Mouse (Mus musculus) mature B cell (primary cell): Measurements from ENCODE around the gene Gm4884.
"Not testable (repeated sequence)": the region's sequence is repeated elsewhere in the genome, so short reads cannot be mapped to it uniquely, and the experiment has no call there.

Experiments
- in situ Hi-C: fragments of 300-500 bp; cut with MboI; formaldehyde crosslinking; loops from 2 replicates; pipeline ENCODE4 v1.14.3; 2019

The Gm4884 gene

DNA sequence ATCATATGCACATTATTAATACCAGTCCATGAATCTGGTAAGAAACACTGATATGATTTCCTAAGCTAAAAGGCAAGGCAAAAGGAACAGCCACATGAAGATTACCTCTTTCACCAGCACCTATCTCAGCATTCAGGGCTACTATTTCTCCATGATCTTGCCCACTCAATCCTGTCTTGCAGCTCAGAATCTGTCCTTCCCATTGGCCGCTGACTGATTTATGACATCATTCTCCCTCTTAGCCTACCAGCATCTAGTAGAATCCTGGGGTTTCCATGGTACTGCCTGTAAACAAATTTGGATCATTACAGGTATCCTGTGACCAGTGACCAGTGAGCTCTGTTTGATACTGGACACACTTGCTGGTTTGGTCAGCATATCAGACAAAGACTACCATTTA, at the start of gene Gm4884:
Gm4884 (plus strand) TSS at position 301 of the 400 bp plus-strand sequence.
- in situ Hi-C loops = not testable (repeated sequence)

DNA sequence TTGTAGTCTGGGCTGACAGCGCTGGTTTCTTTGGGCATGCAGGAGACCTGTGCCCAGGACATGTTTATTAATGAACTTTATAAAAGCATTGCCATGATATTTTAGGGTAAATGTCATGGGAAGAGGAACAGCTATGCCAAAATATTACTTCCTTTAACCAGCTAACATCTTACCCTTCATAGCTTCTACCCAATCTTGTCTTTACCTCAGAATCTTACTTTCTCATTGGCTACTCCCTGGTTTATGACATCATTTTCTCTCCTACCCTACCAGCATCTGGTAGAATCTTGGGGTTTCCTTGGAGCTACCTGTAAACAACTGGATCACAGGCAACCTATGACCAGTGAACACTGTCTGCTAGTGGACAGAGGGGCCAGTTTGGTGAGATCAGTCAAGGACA, 45.3 kb upstream of the Gm4884 start, which contains the start of gene 4930433I11Rik:
4930433I11Rik (plus strand) TSS at position 301 of the 400 bp plus-strand sequence.
- in situ Hi-C loops = no loop called here

DNA sequence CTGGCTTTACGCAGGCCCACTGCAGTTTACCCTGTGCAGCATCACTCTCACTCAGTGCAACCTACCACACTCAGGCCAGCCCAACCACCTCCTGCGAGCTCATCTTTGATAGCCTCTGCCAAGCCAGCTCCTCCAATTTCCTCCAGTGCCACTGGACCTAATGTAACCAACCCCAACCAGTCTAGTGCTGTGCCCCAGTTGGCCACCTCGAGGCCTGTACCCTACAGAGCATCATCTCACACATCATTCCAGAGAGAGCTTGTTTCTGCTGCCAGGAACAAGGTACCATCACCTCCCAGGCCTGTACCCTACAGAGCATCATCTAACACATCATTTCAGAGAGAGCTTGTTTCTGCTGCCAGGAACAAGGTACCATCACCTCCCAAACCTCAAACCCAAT, 11.5 kb downstream of the Gm4884 start:
- in situ Hi-C loops = not testable (repeated sequence)
